Mouse (Mus musculus) neural tube, embryonic 14.5 days (tissue): ENCODE measurements around the gene AI661453. TPM values are rescaled to one million over a fixed set of nuclear protein-coding genes. Genes with fewer than 3 reads are reported as not detected.
A peak's percentile ranks its signal among the peaks of the same experiment; 100 is the strongest.
"Not testable (repeated sequence)": the region's sequence is repeated elsewhere in the genome, so short reads cannot be mapped to it uniquely, and the experiment has no call there.

Source experiments
- ATAC-seq: fragments of 200-750 bp; cut with Nextera tagmentation; 2 replicates; pipeline ENCODE4 v1.8.0; 2017; ENCODE audit warnings: low read depth, mild to moderate bottlenecking, moderate TSS enrichment, moderate library complexity
- H3K27ac ChIP-seq: fragments of 300-500 bp; sonication (generic); 2 replicates; pipeline ENCODE4 v1.5.1; 2014; ENCODE audit warnings: low read depth, mild to moderate bottlenecking, control low read depth, low read length, moderate library complexity, mixed read lengths
- H3K27me3 ChIP-seq: fragments of 300-500 bp; sonication (generic); 2 replicates; pipeline ENCODE4 v1.6.1; 2014; ENCODE audit warnings: low read length; ENCODE audit not compliant: control insufficient read depth, insufficient read depth
- H3K36me3 ChIP-seq: fragments of 300-500 bp; sonication (generic); 2 replicates; pipeline ENCODE4 v1.6.1; 2014; ENCODE audit warnings: low read length, mixed read lengths; ENCODE audit not compliant: control insufficient read depth, insufficient read depth
- H3K4me1 ChIP-seq: fragments of 300-500 bp; sonication (generic); 2 replicates; pipeline ENCODE4 v1.6.1; 2014; ENCODE audit warnings: low read length; ENCODE audit not compliant: control insufficient read depth, insufficient read depth
- H3K4me2 ChIP-seq: fragments of 300-500 bp; sonication (generic); 2 replicates; pipeline ENCODE4 v1.6.1; 2014; ENCODE audit warnings: mild to moderate bottlenecking, low read depth, low read length, control low read depth
- H3K4me3 ChIP-seq: fragments of 300-500 bp; sonication (generic); 2 replicates; pipeline ENCODE4 v1.5.1; 2014; ENCODE audit warnings: low read depth, low read length, control low read depth, mixed read lengths
- H3K9ac ChIP-seq: fragments of 300-500 bp; sonication (generic); replicated peaks from 2 replicates; pipeline ENCODE4 v1.6.1; 2014; ENCODE audit warnings: low read depth, mild to moderate bottlenecking, control low read depth, low read length, mixed read lengths
- H3K9me3 ChIP-seq: fragments of 300-500 bp; sonication (generic); 2 replicates; pipeline ENCODE4 v1.6.1; 2016; ENCODE audit warnings: low read length; ENCODE audit not compliant: control insufficient read depth
- WGBS: fragments of 180-500 bp; shearing (Covaris S2); extraction: QIAGEN DNeasy Blood & Tissue Kit; methylation state at CpG from one replicate; pipeline ENCODE4 v1.1.7; 2014; 5-methylcytosine and 5-hydroxymethylcytosine counted together
- polyA plus RNA-seq: library from polyadenylated mRNA; unstranded; fragments of >200 nt; fragmentation: Nextera tagmentation; extraction: Ambion mirVana; gene quantifications from 2 replicates; pipeline ENCODE4 v1.2.1, GENCODE M21; 2014

Gene AI661453
- polyA plus RNA-seq, 1 experiment from 2014 or later = not detected

DNA sequence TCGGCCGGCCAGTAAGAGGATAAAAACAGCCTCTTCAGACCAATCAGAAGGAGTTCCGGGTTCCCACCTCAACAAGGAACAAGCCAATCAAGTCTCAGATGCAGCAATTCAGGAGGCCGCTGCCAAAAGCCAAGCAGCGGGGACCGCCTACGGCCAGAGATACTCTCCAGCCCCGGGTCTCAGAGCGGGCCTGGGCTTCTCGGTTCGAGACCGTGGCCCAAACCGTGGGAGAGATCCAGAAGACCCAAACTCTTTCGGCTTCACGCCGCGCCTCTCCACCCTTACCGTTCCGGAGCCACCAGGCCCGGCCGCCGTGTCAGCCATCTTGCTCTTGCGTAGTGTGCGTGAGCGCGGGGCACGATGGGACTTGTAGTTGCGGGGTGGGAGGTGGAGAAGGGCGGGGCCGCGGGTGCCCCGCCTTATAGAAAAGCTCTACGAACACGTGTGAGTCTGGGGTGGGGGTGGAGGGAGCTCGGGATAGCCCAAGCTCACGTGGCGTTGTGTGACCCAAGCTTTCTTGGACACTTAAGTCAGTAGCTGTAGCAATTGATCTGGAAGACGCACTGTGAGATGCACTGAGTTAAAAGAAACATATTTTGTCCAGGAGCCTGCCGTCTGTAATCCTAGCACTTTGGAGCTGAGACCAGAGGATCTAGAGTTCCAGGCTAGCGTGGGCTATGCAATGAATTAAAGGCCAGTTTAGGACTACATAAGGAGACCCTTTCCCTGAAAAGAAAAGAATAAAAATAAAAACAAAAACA lies 65.7 kb downstream of the AI661453 start, which contains the start of gene Taf8:
Gene Taf8, minus strand, starts transcription at position 347 of the 761 bp plus-strand sequence.
- Histone ChIP-seq H3K9me3 (no peaks in the 10 kb centered on the region), H3K9ac (peak within 1 kb of the TSS; percentile 70), H3K4me3 (peak within 1 kb of the TSS; percentile 70), H3K36me3 (peaks cover 5% of the 10 kb centered on the region; the same call in 1 of the 2 replicates), H3K27ac (peak within 1 kb of the TSS; percentile 69; the same call in 1 of the 2 replicates), H3K4me2 (peak within 1 kb of the TSS; percentile 81), H3K27me3 (no peaks in the 10 kb centered on the region), H3K4me1 (peaks cover 12% of the 10 kb centered on the region; the same call in 1 of the 2 replicates)
- 2% methylated on average over 40 of the region's 40 CpGs for WGBS
- ATAC-seq = peak; percentile 97

DNA sequence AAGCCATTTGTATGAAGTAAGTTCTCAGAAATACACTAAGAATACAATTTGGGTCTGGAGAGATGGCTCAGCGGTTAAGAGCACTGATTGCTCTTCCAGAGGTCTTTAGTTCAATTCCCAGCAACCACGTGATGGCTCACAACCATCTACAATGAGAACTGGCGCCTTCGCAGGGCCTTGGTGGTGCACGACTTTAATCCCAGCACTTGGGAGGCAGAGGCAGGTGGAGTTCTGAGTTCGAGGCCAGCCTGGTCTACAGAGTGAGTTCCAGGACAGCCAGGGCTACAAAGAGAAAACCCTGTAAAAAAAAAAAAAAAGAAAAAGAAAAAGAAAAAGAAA lies 66.3 kb downstream of the AI661453 start:
- H3K4me3 ChIP-seq, H3K27ac ChIP-seq: not testable (repeated sequence)
- WGBS = 81% methylated on average over 6 of the region's 6 CpGs

DNA sequence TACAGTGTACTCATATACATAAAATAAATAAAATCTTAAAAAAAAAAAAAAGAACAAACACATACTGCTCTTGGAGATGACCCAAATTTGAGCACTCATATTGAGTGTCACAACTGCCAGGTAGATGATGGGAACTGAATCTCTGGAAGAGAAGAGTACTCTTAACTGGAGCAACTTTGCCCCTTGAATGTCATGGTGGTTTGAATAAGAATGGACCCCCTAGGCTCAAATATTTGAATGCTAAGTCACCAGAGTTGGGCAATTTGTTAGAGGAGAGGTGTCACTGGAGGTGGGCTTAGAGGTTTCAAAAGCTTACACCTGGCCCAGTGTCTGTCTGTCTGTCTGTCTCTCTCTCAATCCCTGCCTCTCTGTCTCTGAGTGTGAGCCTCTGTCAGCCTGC lies 67.3 kb downstream of the AI661453 start:
- Histone ChIP-seq H3K36me3 (no peaks in the 10 kb centered on the region), H3K27me3 (no peaks in the 10 kb centered on the region), H3K9ac (no peak overlapping the region), H3K4me1 (peaks cover 12% of the 10 kb centered on the region; the same call in 1 of the 2 replicates), H3K27ac (no peak overlapping the region), H3K9me3 (no peaks in the 10 kb centered on the region), H3K4me2 (no peak overlapping the region), H3K4me3 (no peak overlapping the region)
- ATAC-seq = no peak

More for the DNA sequence above, 66.3 kb downstream of the AI661453 start:
- peaks cover 12% of the 10 kb centered on the region; the same call in 1 of the 2 replicates for H3K4me1 ChIP-seq
- not testable (repeated sequence) for H3K27me3 ChIP-seq, ATAC-seq, H3K9me3 ChIP-seq, H3K4me2 ChIP-seq, H3K36me3 ChIP-seq, H3K9ac ChIP-seq

DNA sequence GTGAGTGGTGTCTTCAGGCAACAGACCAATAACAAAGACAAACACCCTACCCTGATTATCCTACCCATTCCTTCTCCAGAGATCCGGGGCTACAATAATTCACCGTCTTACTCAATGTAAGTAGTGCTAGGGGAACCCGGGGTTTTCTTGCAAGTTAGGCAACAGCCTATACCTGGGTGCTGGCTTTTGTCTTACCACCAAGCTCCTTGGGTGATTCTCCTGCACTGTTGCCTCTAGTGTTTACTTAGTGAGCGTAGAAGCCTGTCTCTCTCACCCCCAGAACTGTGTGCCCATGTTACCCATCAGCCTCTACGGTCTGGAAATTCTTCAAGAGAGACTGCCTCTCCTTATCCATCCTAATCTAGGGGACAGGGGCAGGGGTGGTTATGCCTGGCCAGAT lies 67.8 kb downstream of the AI661453 start:
- H3K9me3 ChIP-seq = no peaks in the 10 kb centered on the region
- H3K27me3 ChIP-seq = no peaks in the 10 kb centered on the region
- H3K9ac ChIP-seq = no peak overlapping the region
- H3K4me3 ChIP-seq = no peak overlapping the region
- no peak overlapping the region for H3K27ac ChIP-seq
- no peak overlapping the region; the same call in 1 of the 2 replicates for H3K4me2 ChIP-seq
- WGBS = 74% methylated on average over 5 of the region's 5 CpGs
- no peaks in the 10 kb centered on the region for H3K36me3 ChIP-seq
- no peak for ATAC-seq
- peaks cover 12% of the 10 kb centered on the region; the same call in 1 of the 2 replicates for H3K4me1 ChIP-seq

DNA sequence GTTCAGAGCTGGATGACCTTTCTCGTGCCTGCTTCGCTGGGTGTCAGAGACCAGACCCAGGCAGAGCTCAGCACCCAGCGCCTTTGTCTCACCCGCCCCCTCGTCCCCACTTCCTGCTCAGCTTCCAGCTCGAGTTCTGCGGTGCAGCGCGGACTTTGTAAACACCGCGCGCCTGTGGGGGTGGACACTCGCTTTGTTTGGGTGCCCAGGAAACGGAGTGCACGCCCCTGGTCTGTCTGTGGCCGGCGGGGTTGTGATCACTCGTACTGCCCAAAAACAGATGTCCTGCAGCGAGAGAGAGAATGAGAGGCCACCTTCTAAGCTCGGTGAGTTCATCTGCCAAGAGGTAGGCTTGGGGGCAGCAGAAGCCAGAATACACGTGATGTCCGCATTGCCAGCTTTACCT lies 68.5 kb downstream of the AI661453 start, which contains the start of gene Ccnd3:
Gene Ccnd3, plus strand, starts transcription at position 111 of the 406 bp plus-strand sequence.
- Histone ChIP-seq H3K9me3 (no peaks in the 10 kb centered on the region), H3K36me3 (no peaks in the 10 kb centered on the region), H3K4me1 (peaks cover 12% of the 10 kb centered on the region; the same call in 1 of the 2 replicates), H3K4me3 (peak within 1 kb of the TSS; percentile 22; the same call in 1 of the 2 replicates), H3K27me3 (no peaks in the 10 kb centered on the region), H3K27ac (no peak within 1 kb of the TSS), H3K9ac (0 out of 2 replicates have a peak within 1 kb of the TSS, but pooled peaks have one; percentile 28), H3K4me2 (peak within 1 kb of the TSS; percentile 57)
- 3% methylated on average over 22 of the region's 22 CpGs for WGBS
- no peak for ATAC-seq

DNA sequence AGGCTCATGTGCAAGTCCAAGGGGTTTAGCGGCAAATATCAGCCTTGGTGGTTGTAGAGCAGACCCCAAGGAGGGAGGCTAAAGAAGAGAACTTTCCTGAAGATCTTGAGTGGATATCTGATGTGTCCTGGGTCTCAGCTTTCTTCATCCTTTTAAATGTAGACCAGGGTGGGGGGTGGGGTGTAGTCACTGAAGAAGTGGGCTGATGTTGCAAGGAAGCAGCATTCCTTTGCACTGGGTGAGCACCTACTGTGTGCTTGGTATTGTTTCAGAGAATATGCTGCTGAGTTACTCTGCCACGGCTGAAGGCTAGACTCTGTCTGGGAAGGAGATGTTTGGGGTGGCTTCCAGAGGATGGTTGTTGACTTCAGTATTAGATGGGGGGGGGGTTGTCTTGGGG lies 69.2 kb downstream of the AI661453 start:
- Histone ChIP-seq H3K36me3 (no peaks in the 10 kb centered on the region), H3K27me3 (no peaks in the 10 kb centered on the region), H3K9ac (no peak overlapping the region), H3K4me2 (peak overlapping the region; percentile 57), H3K27ac (no peak overlapping the region), H3K4me3 (no peak overlapping the region), H3K9me3 (no peaks in the 10 kb centered on the region), H3K4me1 (peaks cover 12% of the 10 kb centered on the region; the same call in 1 of the 2 replicates)
- ATAC-seq = no peak
- 76% methylated on average over 2 of the region's 2 CpGs for WGBS

DNA sequence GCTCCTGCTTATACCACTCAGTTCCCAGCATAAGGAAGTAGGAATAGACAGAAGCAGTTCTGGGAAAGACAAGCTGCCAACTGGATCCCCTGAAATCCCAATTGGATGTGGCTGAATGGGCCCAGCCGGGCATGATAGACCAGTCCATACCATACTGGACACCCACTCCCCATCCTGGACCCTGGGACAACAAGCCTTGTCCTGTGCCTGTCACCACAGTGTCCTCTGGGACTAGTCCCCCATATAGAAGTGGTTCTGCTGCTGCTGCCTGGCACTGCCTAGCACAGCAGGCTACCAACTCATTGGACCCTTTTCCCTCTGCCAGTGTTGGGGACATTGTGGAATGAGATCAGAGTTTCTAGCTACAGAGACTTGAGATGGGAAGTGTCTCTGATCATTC lies 69.6 kb downstream of the AI661453 start:
- Histone ChIP-seq H3K9ac (no peak overlapping the region), H3K9me3 (no peaks in the 10 kb centered on the region), H3K4me1 (peaks cover 11% of the 10 kb centered on the region; the same call in 1 of the 2 replicates), H3K4me3 (no peak overlapping the region), H3K36me3 (no peaks in the 10 kb centered on the region), H3K27me3 (no peaks in the 10 kb centered on the region), H3K4me2 (no peak overlapping the region), H3K27ac (no peak overlapping the region)
- ATAC-seq = no peak
- WGBS = 95% methylated on average over 1 of the region's 1 CpGs

DNA sequence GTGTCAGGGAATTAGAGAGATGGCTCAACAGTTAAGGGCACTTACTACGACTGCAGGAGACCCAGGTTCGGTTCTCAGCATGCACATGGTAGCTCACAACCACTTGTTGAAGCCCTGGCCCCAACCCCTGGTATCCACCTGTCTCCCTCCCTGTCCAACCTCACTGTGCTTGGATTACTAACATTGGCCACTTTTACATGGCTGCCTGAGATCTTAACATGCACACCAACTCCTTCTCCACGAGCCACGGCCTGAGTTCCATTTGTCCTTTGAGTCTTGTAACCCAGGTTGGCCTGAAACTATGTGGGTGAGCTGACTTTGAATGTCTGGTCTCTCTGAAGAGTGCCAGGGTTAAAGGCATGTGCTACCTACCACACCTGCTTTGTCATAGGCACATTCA lies 70.3 kb downstream of the AI661453 start:
- no peaks in the 10 kb centered on the region for H3K27me3 ChIP-seq
- no peak overlapping the region for H3K27ac ChIP-seq
- no peaks in the 10 kb centered on the region for H3K36me3 ChIP-seq
- H3K4me3 ChIP-seq = no peak overlapping the region
- H3K9ac ChIP-seq = no peak overlapping the region
- no peak for ATAC-seq
- H3K4me2 ChIP-seq = no peak overlapping the region
- 93% methylated on average over 4 of the region's 4 CpGs for WGBS
- no peaks in the 10 kb centered on the region for H3K9me3 ChIP-seq
- peaks cover 5% of the 10 kb centered on the region; the same call in 1 of the 2 replicates for H3K4me1 ChIP-seq

DNA sequence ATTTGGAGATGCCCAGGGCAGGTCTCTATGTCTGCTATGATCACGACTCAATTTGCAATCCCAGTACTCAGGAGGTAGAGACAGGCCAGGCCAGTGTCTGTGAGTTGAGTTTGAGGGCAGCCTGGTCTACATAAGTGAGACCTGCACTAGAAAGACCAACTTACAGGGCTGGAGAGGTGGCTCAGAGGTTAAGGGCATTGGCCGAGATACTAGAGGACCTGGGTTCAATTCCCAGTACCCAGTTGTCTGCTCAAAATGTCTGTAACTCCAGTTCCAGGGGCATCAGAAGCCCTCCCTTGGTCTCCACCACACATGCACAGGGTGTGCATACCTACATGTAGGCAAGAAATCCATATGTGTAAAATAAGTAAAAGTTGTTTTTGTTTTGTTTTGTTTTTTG lies 71.1 kb downstream of the AI661453 start:
- H3K4me3 ChIP-seq = no peak overlapping the region
- H3K9me3 ChIP-seq = no peaks in the 10 kb centered on the region
- H3K4me1 ChIP-seq = peaks cover 5% of the 10 kb centered on the region; the same call in 1 of the 2 replicates
- no peaks in the 10 kb centered on the region for H3K36me3 ChIP-seq
- ATAC-seq = no peak
- no peak overlapping the region for H3K4me2 ChIP-seq
- no peaks in the 10 kb centered on the region for H3K27me3 ChIP-seq
- no peak overlapping the region for H3K9ac ChIP-seq
- H3K27ac ChIP-seq = no peak overlapping the region
- WGBS = 93% methylated on average over 2 of the region's 2 CpGs
